Mouse (Mus musculus) liver, adult 2 months (tissue): ENCODE measurements around the gene Maats1. TPM values are rescaled to one million over a fixed set of nuclear protein-coding genes. Genes with fewer than 3 reads are reported as not detected.
A peak's percentile ranks its signal among the peaks of the same experiment; 100 is the strongest.
"Not testable (repeated sequence)": the region's sequence is repeated elsewhere in the genome, so short reads cannot be mapped to it uniquely, and the experiment has no call there.

Experiments
- DNase-seq: peaks from one replicate; pipeline ENCODE4 v3.0.0-alpha.2; 2011; ENCODE audit warnings: low read depth, low spot score; ENCODE audit errors: extremely low read depth
- H3K27ac ChIP-seq: fragments of 200-500 bp; replicated peaks from 2 replicates; pipeline ENCODE4 v1.5.1; 2012; ENCODE audit warnings: low read depth, mild to moderate bottlenecking, control low read depth, inconsistent platforms, low read length; ENCODE audit not compliant: insufficient read depth
- H3K27me3 ChIP-seq: fragments of 200-500 bp; 2 replicates; pipeline ENCODE4 v1.6.1; 2012; ENCODE audit warnings: mild to moderate bottlenecking, moderate library complexity, low read length, inconsistent platforms; ENCODE audit not compliant: control insufficient read depth, insufficient read depth
- H3K36me3 ChIP-seq: fragments of 200-500 bp; 2 replicates; pipeline ENCODE4 v1.6.1; 2012; ENCODE audit warnings: low read length, inconsistent platforms; ENCODE audit not compliant: control insufficient read depth, insufficient read depth
- H3K4me1 ChIP-seq: fragments of 200-500 bp; 2 replicates; pipeline ENCODE4 v1.6.1; 2011; ENCODE audit warnings: low read length; ENCODE audit not compliant: control insufficient read depth, insufficient read depth
- H3K4me3 ChIP-seq: fragments of 200-500 bp; 2 replicates; pipeline ENCODE4 v1.5.1; 2011; ENCODE audit warnings: low read depth, mild to moderate bottlenecking, control low read depth, low read length, moderate library complexity; ENCODE audit not compliant: insufficient read depth
- H3K79me2 ChIP-seq: fragments of 200-500 bp; 2 replicates; pipeline ENCODE4 v1.6.1; 2012; ENCODE audit warnings: inconsistent platforms, mild to moderate bottlenecking, low read length, moderate library complexity; ENCODE audit not compliant: control insufficient read depth, insufficient read depth
- H3K9ac ChIP-seq: fragments of 200-500 bp; 2 replicates; pipeline ENCODE4 v1.6.1; 2012; ENCODE audit warnings: low read depth, mild to moderate bottlenecking, control low read depth, inconsistent platforms, low read length
- CTCF ChIP-seq: fragments of 200-500 bp; IDR thresholded peaks from 2 replicates; pipeline ENCODE4 v1.5.1; 2011; ENCODE audit warnings: low read depth, low read length, control low read depth
- POLR2A ChIP-seq: fragments of 200-500 bp; IDR thresholded peaks from 2 replicates; pipeline ENCODE4 v1.6.1; 2011; ENCODE audit warnings: low read length, control low read depth; ENCODE audit not compliant: insufficient read depth; ENCODE audit errors: extremely low read depth
- WGBS: fragments of 180-500 bp; shearing (Covaris S2); methylation state at CpG from one replicate; pipeline ENCODE4 v1.1.7; 2018; 5-methylcytosine and 5-hydroxymethylcytosine counted together
- polyA plus RNA-seq: library from polyadenylated mRNA; depleted of rRNA; stranded (reverse); fragments of >200 nt; gene quantifications from 2 replicates; pipeline ENCODE4 v1.2.3, GENCODE M21; 2012
- total RNA-seq: library from RNA; depleted of rRNA; stranded (reverse); fragments of >200 nt; gene quantifications from 2 replicates; pipeline ENCODE4 v1.2.3, GENCODE M21; 2014

The Maats1 gene
- total and polyA plus RNA-seq, 2 experiments = not detected

GRCm38 (mm10) chr16:38344941-38345725 is 3.2 kb upstream of the Maats1 start:
- peak; percentile 19 for DNase-seq
- Histone ChIP-seq H3K36me3 (peaks cover 8% of the 10 kb centered on the region; the same call in 1 of the 2 replicates), H3K27ac (no peak overlapping the region), H3K9ac (no peak overlapping the region), H3K27me3 (no peaks in the 10 kb centered on the region), H3K4me1 (peaks cover 6% of the 10 kb centered on the region), H3K4me3 (no peak overlapping the region), H3K79me2 (no peaks in the 10 kb centered on the region)
- WGBS = 75% methylated on average over 3 of the region's 3 CpGs
- TF ChIP-seq CTCF = no peak
- no peak for TF ChIP-seq POLR2A

- not testable (repeated sequence) for H3K4me3 ChIP-seq, H3K4me1 ChIP-seq, H3K36me3 ChIP-seq, H3K27me3 ChIP-seq, H3K27ac ChIP-seq, H3K9ac ChIP-seq, H3K79me2 ChIP-seq
- DNase-seq = peak; percentile 19
- 71% methylated on average over 4 of the region's 4 CpGs for WGBS
Measured at GRCm38 (mm10) chr16:38338077-38338476, 3.9 kb downstream of the Maats1 start.

- DNase-seq = no peak
- Histone ChIP-seq H3K27me3 (no peaks in the 10 kb centered on the region), H3K4me3 (no peak overlapping the region), H3K9ac (no peak overlapping the region), H3K79me2 (no peaks in the 10 kb centered on the region), H3K4me1 (no peaks in the 10 kb centered on the region), H3K27ac (no peak overlapping the region), H3K36me3 (no peaks in the 10 kb centered on the region)
- 50% methylated on average over 6 of the region's 6 CpGs for WGBS
- no peak for TF ChIP-seq POLR2A
- no peak for TF ChIP-seq CTCF
Measured at GRCm38 (mm10) chr16:38334431-38334830, 7.5 kb downstream of the Maats1 start.

- no peak overlapping the region for H3K4me3 ChIP-seq
- no peaks in the 10 kb centered on the region for H3K79me2 ChIP-seq
- H3K4me1 ChIP-seq = no peaks in the 10 kb centered on the region
- DNase-seq = no peak
- WGBS = 89% methylated on average over 3 of the region's 3 CpGs
- TF ChIP-seq POLR2A (no peak), CTCF (peak; percentile 22; the same call in 1 of the 2 replicates)
- H3K36me3 ChIP-seq = no peaks in the 10 kb centered on the region
- no peak overlapping the region for H3K9ac ChIP-seq
- no peaks in the 10 kb centered on the region for H3K27me3 ChIP-seq
- no peak overlapping the region for H3K27ac ChIP-seq
Measured at GRCm38 (mm10) chr16:38329340-38329739, 12.6 kb downstream of the Maats1 start.

GRCm38 (mm10) chr16:38326778-38327397 is 15.1 kb downstream of the Maats1 start:
- 89% methylated on average over 11 of the region's 11 CpGs for WGBS

GRCm38 (mm10) chr16:38324311-38324710 is 17.6 kb downstream of the Maats1 start:
- Histone ChIP-seq H3K36me3 (no peaks in the 10 kb centered on the region), H3K27ac (no peak overlapping the region), H3K9ac (no peak overlapping the region), H3K4me3 (no peak overlapping the region), H3K4me1 (no peaks in the 10 kb centered on the region; the same call in 1 of the 2 replicates), H3K79me2 (no peaks in the 10 kb centered on the region), H3K27me3 (no peaks in the 10 kb centered on the region)
- WGBS = 93% methylated on average over 15 of the region's 15 CpGs
- TF ChIP-seq CTCF (no peak), POLR2A (no peak)
- DNase-seq = no peak

More at GRCm38 (mm10) chr16:38326778-38327397, 15.1 kb downstream of the Maats1 start:
- H3K4me3 ChIP-seq = no peak overlapping the region
- H3K36me3 ChIP-seq = no peaks in the 10 kb centered on the region
- DNase-seq = no peak
- H3K4me1 ChIP-seq = no peaks in the 10 kb centered on the region
- no peak overlapping the region for H3K9ac ChIP-seq
- no peaks in the 10 kb centered on the region for H3K79me2 ChIP-seq
- no peak overlapping the region for H3K27ac ChIP-seq
- no peaks in the 10 kb centered on the region for H3K27me3 ChIP-seq
- TF ChIP-seq POLR2A (no peak), CTCF (no peak)
